Mouse (Mus musculus) intestine, postnatal 0 days (tissue): ENCODE data around the gene Plpp6. TPM values are rescaled to one million over a fixed set of nuclear protein-coding genes. Genes with fewer than 3 reads are reported as not detected.
A peak's percentile ranks its signal among the peaks of the same experiment; 100 is the strongest.

ENCODE experiments used
- ATAC-seq: fragments of 200-750 bp; cut with Nextera tagmentation; 2 replicates; pipeline ENCODE4 v1.8.0; 2017; ENCODE audit warnings: mild to moderate bottlenecking, moderate TSS enrichment, moderate library complexity
- H3K27ac ChIP-seq: fragments of 300-500 bp; sonication (generic); 2 replicates; pipeline ENCODE4 v1.5.1; 2014; ENCODE audit warnings: mild to moderate bottlenecking, low read depth, low read length, moderate library complexity
- H3K27me3 ChIP-seq: fragments of 300-500 bp; sonication (generic); replicated peaks from 2 replicates; pipeline ENCODE4 v1.6.1; 2014; ENCODE audit warnings: low read length, mixed read lengths; ENCODE audit not compliant: control insufficient read depth, insufficient read depth
- H3K36me3 ChIP-seq: fragments of 300-500 bp; sonication (generic); 2 replicates; pipeline ENCODE4 v1.6.1; 2014; ENCODE audit warnings: mild to moderate bottlenecking, moderate library complexity; ENCODE audit not compliant: control insufficient read depth, insufficient read depth
- H3K4me1 ChIP-seq: fragments of 300-500 bp; sonication (generic); replicated peaks from 2 replicates; pipeline ENCODE4 v1.6.1; 2014; ENCODE audit warnings: antibody characterized with exemption, low read length, mixed read lengths; ENCODE audit not compliant: control insufficient read depth, insufficient read depth
- H3K4me2 ChIP-seq: fragments of 300-500 bp; sonication (generic); replicated peaks from 2 replicates; pipeline ENCODE4 v1.6.1; 2014; ENCODE audit warnings: low read depth, mild to moderate bottlenecking, moderate library complexity
- H3K4me3 ChIP-seq: fragments of 300-500 bp; sonication (generic); 2 replicates; pipeline ENCODE4 v1.5.1; 2014; ENCODE audit warnings: low read depth, low read length
- H3K9ac ChIP-seq: fragments of 300-500 bp; sonication (generic); 2 replicates; pipeline ENCODE4 v1.6.1; 2014; ENCODE audit warnings: mild to moderate bottlenecking, low read depth, low read length
- H3K9me3 ChIP-seq: fragments of 300-500 bp; sonication (generic); 2 replicates; pipeline ENCODE4 v1.6.1; 2016; ENCODE audit warnings: mixed run types; ENCODE audit not compliant: control insufficient read depth
- CTCF ChIP-seq: sonication (generic); IDR thresholded peaks from 2 replicates; pipeline ENCODE4 v1.5.1; 2016; ENCODE audit warnings: low read depth, mild to moderate bottlenecking, control low read depth, antibody characterized with exemption, moderate library complexity
- WGBS: fragments of 180-500 bp; shearing (Covaris S2); extraction: QIAGEN DNeasy Blood & Tissue Kit; methylation state at CpG from one replicate; pipeline ENCODE4 v1.1.7; 2014; 5-methylcytosine and 5-hydroxymethylcytosine counted together
- polyA plus RNA-seq: library from polyadenylated mRNA; unstranded; fragments of >200 nt; fragmentation: Nextera tagmentation; extraction: Ambion mirVana; gene quantifications from 2 replicates; pipeline ENCODE4 v1.2.1, GENCODE M21; 2015

Plpp6 gene
- polyA plus RNA-seq, 1 experiment from 2014 or later = 22.3 TPM

DNA sequence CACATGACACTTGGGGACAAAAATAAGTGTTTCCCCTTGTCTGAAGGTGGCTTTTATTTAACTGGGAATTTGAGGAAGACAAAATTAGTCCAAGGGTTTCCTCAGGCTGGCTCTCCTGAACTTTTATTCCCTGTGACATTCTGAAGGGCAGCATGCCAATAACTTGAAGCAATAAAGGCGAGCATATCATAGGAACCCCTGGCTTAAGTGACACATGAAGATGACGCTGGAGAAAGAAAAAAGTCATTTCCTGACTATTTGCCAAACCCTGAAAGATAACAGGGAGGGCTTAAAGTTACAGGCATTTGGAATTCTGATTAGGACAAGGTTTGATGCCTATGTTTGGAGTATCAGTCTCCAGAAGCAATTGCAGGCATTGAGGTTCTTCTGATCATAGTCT lies 16.4 kb upstream of the Plpp6 start:
- TF ChIP-seq CTCF = no peak
- H3K9me3 ChIP-seq = 0 out of 2 replicates have a peak, but pooled peaks cover 3% of the 10 kb centered on the region
- H3K27me3 ChIP-seq = no peaks in the 10 kb centered on the region
- no peaks in the 10 kb centered on the region for H3K4me1 ChIP-seq
- H3K27ac ChIP-seq = no peak overlapping the region
- no peak overlapping the region for H3K9ac ChIP-seq
- WGBS = 24% methylated on average over 2 of the region's 2 CpGs
- H3K4me3 ChIP-seq = no peak overlapping the region
- ATAC-seq = no peak
- H3K36me3 ChIP-seq = no peaks in the 10 kb centered on the region
- H3K4me2 ChIP-seq = no peak overlapping the region

DNA sequence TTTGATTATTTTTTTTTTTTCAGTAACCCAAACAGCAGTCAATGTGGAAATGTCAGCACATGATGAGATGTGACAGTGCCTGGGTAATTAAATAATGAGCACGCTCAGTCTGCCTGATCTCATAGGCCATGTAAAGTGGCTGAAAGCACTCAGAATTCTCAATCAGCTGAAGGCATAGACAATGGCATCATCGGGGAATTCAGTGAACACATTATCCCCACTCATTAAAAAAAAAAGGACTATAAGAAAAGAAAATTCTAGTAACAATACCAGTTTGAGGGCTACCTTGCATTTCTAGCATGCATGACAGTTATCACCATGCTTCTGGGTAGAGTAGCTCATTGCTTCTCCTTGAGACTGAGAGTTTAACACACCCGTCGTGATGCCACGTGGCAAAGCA lies 12.5 kb upstream of the Plpp6 start:
- no peak overlapping the region for H3K4me2 ChIP-seq
- TF ChIP-seq CTCF = no peak
- 85% methylated on average over 5 of the region's 5 CpGs for whole genome bisulfite sequencing
- no peaks in the 10 kb centered on the region for H3K27me3 ChIP-seq
- no peaks in the 10 kb centered on the region for H3K36me3 ChIP-seq
- H3K9me3 ChIP-seq = 0 out of 2 replicates have a peak, but pooled peaks cover 3% of the 10 kb centered on the region
- H3K27ac ChIP-seq = no peak overlapping the region
- ATAC-seq = no peak
- no peak overlapping the region for H3K4me3 ChIP-seq
- H3K4me1 ChIP-seq = no peaks in the 10 kb centered on the region
- H3K9ac ChIP-seq = no peak overlapping the region

GRCm38 (mm10) chr19:28963113-28963512 lies 640 bp upstream of the Plpp6 start:
- H3K9ac ChIP-seq = no peak overlapping the region
- no peaks in the 10 kb centered on the region for H3K9me3 ChIP-seq
- no peaks in the 10 kb centered on the region for H3K27me3 ChIP-seq
- 60% methylated on average over 3 of the region's 3 CpGs for WGBS
- H3K36me3 ChIP-seq = no peaks in the 10 kb centered on the region
- peak overlapping the region; percentile 93 for H3K4me2 ChIP-seq
- no peaks in the 10 kb centered on the region for H3K4me1 ChIP-seq
- H3K4me3 ChIP-seq = no peak overlapping the region
- no peak overlapping the region for H3K27ac ChIP-seq
- no peak for ATAC-seq
- TF ChIP-seq CTCF = no peak

DNA sequence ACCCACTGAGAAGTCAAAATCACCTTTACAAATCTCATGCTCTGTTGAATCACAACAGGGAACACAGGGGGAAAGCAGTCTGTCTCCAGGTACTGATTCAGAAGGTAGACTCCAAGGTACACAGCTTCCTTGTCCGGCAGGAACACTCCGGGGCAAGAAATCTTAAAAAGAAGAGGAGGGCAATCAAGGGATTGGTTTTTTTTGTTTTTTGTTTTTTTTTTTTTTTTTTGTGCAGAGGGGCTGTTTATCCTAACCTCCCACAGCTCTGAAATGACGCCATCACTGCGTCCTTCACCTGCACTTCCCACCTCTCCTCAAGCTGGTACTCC lies 276 bp upstream of the Plpp6 start:
- no peaks in the 10 kb centered on the region for H3K27me3 ChIP-seq
- no peaks in the 10 kb centered on the region for H3K36me3 ChIP-seq
- no peaks in the 10 kb centered on the region for H3K9me3 ChIP-seq
- peak overlapping the region; percentile 93 for H3K4me2 ChIP-seq
- ATAC-seq = peak; percentile 4; the same call in 1 of the 2 replicates
- peak overlapping the region; percentile 87 for H3K4me3 ChIP-seq
- no peaks in the 10 kb centered on the region for H3K4me1 ChIP-seq
- no peak overlapping the region for H3K27ac ChIP-seq
- H3K9ac ChIP-seq = peak overlapping the region; percentile 84
- WGBS = 2% methylated on average over 4 of the region's 4 CpGs
- TF ChIP-seq CTCF = no peak

DNA sequence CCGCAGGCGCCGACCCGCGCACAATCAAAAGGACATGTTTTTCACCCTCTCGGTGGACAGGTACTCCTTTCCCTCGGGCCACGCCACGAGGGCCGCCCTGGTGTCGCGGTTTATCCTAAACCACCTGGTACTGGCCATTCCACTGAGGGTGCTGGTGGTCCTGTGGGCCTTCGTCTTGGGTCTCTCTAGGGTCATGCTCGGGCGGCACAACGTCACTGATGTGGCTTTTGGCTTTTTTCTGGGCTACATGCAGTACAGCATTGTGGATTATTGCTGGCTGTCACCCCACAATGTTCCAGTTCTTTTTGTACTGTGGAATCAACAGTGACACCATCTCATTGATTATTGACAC lies 775 bp downstream of the Plpp6 start:
- peak overlapping the region; percentile 93 for H3K4me2 ChIP-seq
- peak overlapping the region; percentile 84 for H3K9ac ChIP-seq
- H3K4me1 ChIP-seq = no peaks in the 10 kb centered on the region
- no peak for TF ChIP-seq CTCF
- WGBS = 8% methylated on average over 16 of the region's 16 CpGs
- H3K36me3 ChIP-seq = no peaks in the 10 kb centered on the region
- H3K27me3 ChIP-seq = no peaks in the 10 kb centered on the region
- ATAC-seq = no peak; the same call in 1 of the 2 replicates
- no peaks in the 10 kb centered on the region for H3K9me3 ChIP-seq
- peak overlapping the region; percentile 87 for H3K4me3 ChIP-seq
- H3K27ac ChIP-seq = no peak overlapping the region; the same call in 1 of the 2 replicates

DNA sequence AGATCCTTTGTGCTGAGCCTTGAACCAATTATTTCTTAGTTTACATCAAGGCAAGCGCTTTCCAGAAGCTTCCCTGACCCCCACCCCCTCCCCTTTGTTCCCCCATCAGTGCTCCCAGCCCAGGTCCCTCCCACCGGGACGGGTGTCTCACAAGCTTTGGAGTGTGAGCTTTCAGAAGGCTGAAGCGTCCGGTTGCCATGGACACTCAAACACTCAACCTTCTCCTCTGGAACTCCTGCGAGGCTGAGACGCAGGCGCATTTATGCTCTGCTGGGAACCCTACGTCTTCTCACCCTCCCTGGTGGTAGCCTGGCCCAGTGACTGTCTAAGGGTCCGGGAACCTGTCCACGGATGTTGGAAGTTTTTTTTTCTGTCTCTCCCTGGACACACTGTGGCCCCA lies 3.9 kb downstream of the Plpp6 start, which contains the start of gene 4430402I18Rik:
4430402I18Rik (minus strand) TSS at position 149 of the 400 bp plus-strand sequence.
- H3K27me3 ChIP-seq = no peaks in the 10 kb centered on the region
- no peak within 1 kb of the TSS for H3K4me2 ChIP-seq
- no peaks in the 10 kb centered on the region for H3K4me1 ChIP-seq
- H3K9ac ChIP-seq = no peak within 1 kb of the TSS
- H3K36me3 ChIP-seq = no peaks in the 10 kb centered on the region
- no peak for ATAC-seq
- H3K4me3 ChIP-seq = no peak within 1 kb of the TSS
- 20% methylated on average over 11 of the region's 11 CpGs for WGBS
- H3K9me3 ChIP-seq = no peaks in the 10 kb centered on the region
- no peak within 1 kb of the TSS for H3K27ac ChIP-seq
- TF ChIP-seq CTCF = no peak

DNA sequence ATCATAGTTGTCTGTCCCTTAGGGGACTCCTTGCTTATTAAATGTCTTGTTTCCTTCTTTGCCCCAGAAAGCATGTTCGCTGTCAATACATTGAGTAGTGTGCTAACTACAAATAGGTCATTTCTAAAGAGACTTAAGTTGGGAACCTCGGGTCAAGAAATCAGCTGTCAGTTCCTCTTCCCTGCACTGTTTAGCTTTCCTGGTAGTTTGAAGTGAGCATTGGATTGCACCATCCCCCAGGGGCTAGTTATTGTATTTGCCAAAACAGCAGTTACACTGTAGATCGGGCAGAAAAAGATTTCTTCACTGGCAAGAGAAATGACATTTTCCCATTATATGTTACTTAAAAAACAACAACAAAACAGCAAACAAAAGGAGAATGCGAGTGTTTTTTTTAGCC lies 4.4 kb downstream of the Plpp6 start:
- ATAC-seq = no peak
- TF ChIP-seq CTCF = no peak
- Histone ChIP-seq H3K27me3 (no peaks in the 10 kb centered on the region), H3K9me3 (no peaks in the 10 kb centered on the region), H3K4me2 (no peak overlapping the region), H3K4me3 (no peak overlapping the region), H3K9ac (no peak overlapping the region), H3K4me1 (no peaks in the 10 kb centered on the region), H3K27ac (no peak overlapping the region), H3K36me3 (no peaks in the 10 kb centered on the region)
- 78% methylated on average over 4 of the region's 4 CpGs for whole genome bisulfite sequencing
